Mouse (Mus musculus) megakaryocyte, embryonic 14.5 days (primary cell): ENCODE data around the gene Fry.

Experiments used
- FLI1 ChIP-seq: IDR thresholded peaks from 2 replicates; pipeline ENCODE4 v1.6.1; 2012; ENCODE audit warnings: low read length, inconsistent platforms, mixed read lengths
- GATA1 ChIP-seq: IDR thresholded peaks from 3 replicates; pipeline ENCODE4 v1.6.1; 2012; ENCODE audit warnings: mixed read lengths, low read length, inconsistent platforms, borderline replicate concordance

DNA sequence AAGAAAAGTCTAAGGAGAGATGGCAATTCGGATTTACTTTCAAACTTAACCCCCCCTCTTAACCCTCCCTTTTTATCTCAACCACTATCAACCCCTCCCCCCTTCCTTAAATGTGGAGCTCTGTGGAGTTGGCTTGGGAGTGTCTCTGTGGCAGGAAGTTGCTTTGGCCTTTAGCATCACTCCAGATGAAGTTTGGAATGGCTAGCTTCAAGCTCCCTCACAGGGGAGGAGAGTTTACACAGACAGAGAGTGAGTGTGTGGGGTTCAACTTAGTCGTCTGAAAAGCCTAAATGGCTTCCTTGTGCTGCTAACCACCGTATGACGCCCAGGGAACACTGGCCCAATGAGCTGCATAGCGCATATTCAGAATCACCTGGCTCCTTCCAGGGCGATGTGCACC is 145.2 kb downstream of the Fry start:
- TF ChIP-seq FLI1: no peak
- TF ChIP-seq GATA1: no peak
